Mouse (Mus musculus) bone marrow, adult 2 months (tissue): ENCODE results near the gene Hpca.

Source experiments
- CTCF ChIP-seq: fragments of 200-500 bp; IDR thresholded peaks from 2 replicates; pipeline ENCODE4 v1.5.1; 2011; ENCODE audit warnings: low read length, control low read depth; ENCODE audit not compliant: control insufficient read depth, insufficient read depth
- POLR2A ChIP-seq: fragments of 200-500 bp; IDR thresholded peaks from 2 replicates; pipeline ENCODE4 v1.6.1; 2011; ENCODE audit warnings: low read depth, mild to moderate bottlenecking, control low read depth, low read length, borderline replicate concordance; ENCODE audit not compliant: control insufficient read depth

DNA sequence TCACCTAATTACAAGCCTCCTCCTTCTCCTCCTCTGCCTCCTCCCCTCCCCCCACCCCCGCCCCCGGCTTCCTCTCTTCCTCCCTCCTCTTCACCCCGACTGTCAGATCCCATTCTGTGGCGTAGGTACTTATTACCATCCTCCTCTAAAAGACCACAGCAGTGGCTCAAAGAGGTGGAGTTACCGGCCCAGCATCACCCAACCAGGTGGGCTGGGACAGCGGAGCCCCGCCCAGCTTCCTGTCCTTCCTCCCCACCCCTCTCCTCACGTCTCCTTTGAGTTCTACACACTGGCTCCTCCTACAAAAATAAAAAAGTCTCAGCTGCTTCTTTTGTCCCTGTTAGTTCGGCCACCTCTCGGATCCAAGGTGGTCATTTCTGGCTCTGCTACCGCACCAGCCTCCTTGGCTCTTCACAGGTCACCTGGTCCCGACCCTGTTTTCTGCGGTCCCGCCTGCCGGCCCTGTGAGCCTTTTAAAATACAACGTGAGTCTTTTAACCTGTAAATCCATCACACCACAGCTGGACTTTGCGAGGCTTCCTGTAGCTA is 9.0 kb upstream of the Hpca start:
- TF ChIP-seq CTCF (no peak), POLR2A (no peak)
